Mouse (Mus musculus) regulatory T cell (primary cell): Measurements from ENCODE around the gene 4930522H14Rik.

Experiments used
- in situ Hi-C: fragments of 300-600 bp; cut with MboI, MseI; formaldehyde crosslinking; loops from one replicate; pipeline ENCODE4 v1.15.1; 2025; ENCODE audit warnings: high pct_unique_total_duplicates

The 4930522H14Rik gene

GRCm38 (mm10) chr4:109531111-109531510 is at the start of gene 4930522H14Rik:
Gene 4930522H14Rik, minus strand, starts transcription at chr4:109531297.
- in situ Hi-C loops: no loop called here

- in situ Hi-C loops: no loop called here
Observed at GRCm38 (mm10) chr4:109578356-109578755, 47.3 kb upstream of the 4930522H14Rik start.

DNA sequence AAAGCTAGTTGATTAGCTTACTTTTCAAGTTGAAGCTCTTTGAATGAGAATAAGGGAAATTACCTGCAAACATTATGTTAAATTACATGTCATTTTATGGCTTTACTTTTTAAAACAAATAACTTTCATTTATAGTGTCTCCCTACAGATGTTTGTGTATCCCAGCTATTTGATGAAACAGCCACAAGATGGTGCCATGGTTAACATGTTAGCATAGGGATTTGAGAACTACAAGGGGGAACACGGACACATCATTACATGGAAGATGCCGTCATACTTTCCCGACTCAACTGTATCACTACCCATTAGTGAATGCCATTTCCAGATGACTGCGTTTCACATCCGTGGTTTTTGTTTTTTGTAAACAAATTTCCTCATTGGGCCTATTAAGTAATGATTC is 45.8 kb upstream of the 4930522H14Rik start:
- in situ Hi-C loops: no loop called here

DNA sequence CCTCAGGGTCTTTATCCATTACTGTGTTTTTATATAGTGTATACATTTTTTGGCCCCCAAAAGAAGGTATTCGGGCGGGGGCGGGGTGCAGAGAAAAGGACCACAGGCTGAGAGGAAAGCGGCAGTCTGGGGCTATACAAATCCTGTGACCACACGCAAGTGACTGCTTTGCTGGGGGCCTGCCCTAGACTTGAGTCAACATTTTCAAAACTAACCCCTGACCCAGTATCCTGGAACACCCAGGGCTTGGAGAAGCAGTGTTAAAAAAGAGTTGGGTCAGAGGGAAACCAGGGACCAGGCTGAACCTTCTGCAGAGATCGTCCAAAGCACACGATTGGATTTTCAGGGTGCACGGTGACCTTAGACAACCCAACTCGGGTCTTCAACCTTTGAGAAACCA is 43.7 kb upstream of the 4930522H14Rik start:
- in situ Hi-C loops: loop anchor here (5.0 kb wide), 1 partner anchor 68 kb away; no protein-coding TSS in a partner anchor

DNA sequence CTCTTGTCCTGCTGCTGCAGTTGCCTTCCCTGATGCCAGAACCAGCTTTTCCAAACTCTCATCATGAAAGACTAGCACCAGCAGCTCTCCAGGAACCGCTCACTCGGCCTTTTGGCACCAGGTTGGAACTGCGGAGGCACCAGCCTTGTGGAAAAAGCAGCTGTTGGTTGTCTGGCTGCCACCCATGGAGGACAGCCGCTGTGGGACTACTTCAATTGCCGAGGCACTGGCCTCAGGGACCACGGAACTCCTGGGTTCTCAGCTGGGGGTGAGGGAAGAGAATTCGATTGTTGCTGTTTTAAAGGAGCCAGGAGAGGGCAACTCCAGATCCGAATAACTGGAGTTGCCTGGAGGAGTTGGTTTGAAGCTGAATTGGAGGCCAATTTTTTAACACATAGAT is 43.2 kb upstream of the 4930522H14Rik start:
- in situ Hi-C loops: loop anchor here (5.0 kb wide), 1 partner anchor 67 kb away; no protein-coding TSS in a partner anchor

DNA sequence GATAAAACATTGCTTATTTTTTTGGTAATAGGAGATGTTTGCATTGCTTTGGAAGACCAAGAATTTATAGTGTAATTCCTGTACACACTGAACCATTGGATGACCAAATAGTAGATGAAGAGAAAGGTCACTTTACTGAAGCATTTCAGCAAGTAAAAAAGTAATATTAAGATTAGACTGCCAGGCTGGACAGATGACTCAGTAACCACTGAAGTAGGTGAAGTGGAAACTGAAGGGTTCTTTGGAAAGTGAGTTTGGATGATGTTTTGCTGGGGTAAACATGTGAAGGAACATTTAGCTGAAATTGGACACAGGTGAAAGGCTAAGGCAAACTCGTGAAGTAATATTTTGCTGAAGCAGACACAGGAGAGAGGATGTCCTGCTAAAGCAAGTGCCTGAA is 41.5 kb upstream of the 4930522H14Rik start:
- in situ Hi-C loops: loop anchor here (5.0 kb wide), 1 partner anchor 65 kb away; no protein-coding TSS in a partner anchor

DNA sequence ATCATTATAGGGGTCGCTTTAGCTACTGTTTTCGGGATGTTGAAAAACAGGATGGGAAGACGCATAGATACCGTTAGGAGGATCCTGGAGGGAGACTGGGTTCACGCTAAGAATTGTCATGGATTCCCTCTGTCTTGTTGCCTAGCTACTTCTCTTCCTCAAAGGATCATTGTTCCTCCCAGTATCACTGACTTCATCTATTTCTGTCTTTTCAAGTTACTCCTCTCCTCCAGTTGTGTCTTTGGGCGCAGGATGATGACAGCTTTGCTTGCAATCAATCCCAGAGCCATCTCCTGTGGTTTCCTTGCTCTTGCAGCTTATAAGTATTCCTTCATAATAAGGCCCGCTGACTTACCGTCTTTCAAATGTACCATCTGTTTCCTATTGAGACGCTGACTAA is 38.3 kb upstream of the 4930522H14Rik start:
- in situ Hi-C loops: no loop called here

DNA sequence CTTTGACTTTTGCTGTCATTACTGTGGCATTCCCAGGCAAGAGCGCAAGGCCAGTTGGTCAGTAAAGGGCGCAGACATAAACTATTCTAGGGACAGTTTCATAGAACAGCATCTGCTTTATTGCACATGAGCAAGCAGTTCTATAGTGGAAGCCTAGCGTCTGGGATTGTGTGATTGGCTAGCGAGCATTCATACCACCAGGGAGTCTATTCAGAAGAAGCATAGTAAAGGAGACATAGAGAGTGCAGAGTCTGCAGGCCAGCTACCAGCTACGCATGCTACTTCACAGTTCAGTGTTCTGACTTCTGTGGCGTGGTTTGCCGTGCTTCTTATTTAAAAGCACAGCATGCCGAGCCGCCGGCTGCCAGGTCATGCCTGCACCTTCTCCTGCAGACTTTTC is 37.9 kb upstream of the 4930522H14Rik start:
- in situ Hi-C loops: no loop called here

GRCm38 (mm10) chr4:109564711-109565110 is 33.6 kb upstream of the 4930522H14Rik start:
- in situ Hi-C loops: no loop called here

GRCm38 (mm10) chr4:109550338-109551150 is 19.4 kb upstream of the 4930522H14Rik start:
- in situ Hi-C loops: no loop called here

DNA sequence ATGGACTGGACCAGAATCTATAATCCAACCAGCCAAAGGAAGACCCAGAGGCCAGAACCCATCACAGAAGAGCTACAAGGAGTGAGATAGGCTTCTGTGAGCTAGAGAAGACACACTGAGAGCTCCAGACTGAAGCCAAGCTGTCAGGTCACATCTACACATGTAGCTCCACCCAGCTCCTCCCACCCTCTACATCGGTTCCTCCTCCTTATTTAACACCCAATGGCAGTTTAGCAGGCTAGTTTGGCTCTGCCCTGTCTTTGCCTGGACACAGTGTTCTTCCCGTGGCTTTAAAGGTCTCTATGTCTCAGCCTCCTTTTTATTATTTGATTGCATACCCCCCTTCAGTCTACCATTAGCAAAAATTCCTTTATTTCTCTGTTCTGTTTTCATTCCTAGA is 16.2 kb upstream of the 4930522H14Rik start:
- in situ Hi-C loops: no loop called here

DNA sequence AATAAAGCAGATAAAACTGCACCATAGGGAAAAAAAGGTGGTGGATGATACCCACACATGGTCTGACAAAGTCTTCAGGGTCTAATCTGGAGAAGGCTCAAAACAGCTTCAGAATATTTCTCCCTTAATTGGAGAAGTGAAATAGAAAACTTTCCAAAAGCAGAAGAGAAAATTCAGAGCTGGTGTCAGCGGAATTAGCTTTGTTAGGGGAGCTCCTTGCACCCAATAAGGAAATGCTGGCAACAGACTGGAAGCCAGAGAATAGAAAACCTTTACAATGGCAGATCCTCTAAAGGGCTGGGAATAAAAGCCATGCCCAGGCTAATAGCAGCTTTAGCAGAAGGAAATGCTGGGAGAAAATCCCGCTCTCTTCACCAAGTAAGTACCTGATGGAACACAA is 15.4 kb upstream of the 4930522H14Rik start:
- in situ Hi-C loops: no loop called here

DNA sequence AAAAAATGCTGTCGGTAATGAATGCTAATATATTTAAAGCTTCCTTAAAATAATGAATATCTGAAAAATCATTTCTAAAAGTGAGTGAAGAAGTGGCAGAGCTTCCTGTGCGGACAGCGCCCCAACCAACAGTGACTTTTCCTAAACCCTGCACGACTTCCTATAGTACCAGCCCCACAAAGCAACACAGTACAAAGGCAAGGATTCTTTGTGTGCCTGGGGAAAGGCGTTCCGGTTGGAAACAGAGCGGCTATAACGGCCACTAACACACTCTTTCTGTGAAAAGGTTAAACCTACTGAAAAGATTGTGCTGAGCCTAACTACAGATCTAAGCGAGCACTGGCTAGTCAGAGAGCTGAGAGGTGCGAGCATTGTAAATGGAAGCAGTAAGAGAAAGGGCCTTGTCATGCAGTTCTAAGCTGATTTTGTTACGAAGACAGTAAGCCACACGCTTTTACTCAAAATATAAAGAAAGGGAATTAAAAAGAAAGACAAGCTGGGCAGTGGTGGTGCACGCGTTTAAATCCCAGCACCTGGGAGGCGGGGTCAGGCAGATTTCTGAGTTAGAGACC is 766 bp downstream of the 4930522H14Rik start:
- in situ Hi-C loops: no loop called here

DNA sequence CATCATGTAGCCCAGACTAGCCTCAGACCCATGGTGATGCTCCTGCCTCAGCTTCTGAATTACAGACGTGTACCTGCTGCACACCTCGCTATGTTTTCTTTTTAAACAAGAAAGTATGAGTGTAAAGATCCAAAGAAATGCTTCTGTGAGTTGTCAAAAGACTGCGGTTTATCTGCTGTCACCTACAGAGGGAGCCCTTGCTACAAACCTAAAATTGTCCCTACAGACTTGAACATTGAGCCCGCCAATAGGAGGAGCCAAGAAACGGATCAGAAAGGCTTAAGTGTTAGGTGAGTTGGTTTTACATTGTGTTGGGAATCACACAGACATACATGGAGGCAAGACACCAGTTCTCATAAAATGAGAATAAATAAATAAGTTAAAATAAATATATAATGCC is 26.2 kb downstream of the 4930522H14Rik start:
- in situ Hi-C loops: loop anchor here (5.0 to 10.0 kb wide), 2 partner anchors 67 to 220 kb away; no protein-coding TSS in a partner anchor

GRCm38 (mm10) chr4:109498476-109498875 is 32.6 kb downstream of the 4930522H14Rik start:
- in situ Hi-C loops: no loop called here

DNA sequence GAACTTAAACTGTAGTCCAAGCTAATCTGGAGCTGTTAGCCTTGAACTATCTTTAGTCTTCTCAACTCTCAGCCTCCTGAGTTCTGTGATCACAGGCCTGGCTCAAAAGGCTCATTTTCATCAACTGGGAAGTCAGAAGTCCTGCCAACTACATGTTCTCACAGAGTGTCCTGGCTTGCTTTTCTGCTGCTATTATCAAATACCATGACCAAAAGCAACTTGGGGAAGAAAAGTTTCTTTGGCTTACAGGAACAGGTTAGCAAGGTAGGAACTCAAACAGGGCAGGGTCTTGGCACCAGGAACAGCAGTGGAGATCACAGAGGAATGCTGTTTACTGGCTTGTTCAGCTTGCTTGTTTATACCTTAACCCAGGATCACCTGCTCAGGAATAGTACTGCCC is 37.5 kb downstream of the 4930522H14Rik start:
- in situ Hi-C loops: no loop called here

DNA sequence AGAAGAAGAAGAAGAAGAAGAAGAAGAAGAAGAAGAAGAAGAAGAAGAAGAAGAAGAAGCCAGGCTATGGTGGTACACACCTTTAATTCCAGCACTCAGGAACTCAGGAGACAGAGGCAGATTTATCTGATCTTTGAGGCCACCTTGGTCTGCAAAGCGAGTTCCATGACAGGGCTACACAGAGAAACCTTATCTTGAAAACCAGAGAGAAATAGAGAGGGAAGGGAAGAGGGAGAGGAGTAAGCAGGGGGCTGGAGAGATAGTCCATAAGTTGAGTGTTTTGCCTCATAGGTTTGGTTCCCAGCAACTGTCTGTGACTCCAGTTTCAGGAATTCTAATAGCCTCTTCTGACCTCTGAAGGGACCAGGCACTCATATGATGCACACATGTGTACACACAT is 42.3 kb downstream of the 4930522H14Rik start:
- in situ Hi-C loops: no loop called here

DNA sequence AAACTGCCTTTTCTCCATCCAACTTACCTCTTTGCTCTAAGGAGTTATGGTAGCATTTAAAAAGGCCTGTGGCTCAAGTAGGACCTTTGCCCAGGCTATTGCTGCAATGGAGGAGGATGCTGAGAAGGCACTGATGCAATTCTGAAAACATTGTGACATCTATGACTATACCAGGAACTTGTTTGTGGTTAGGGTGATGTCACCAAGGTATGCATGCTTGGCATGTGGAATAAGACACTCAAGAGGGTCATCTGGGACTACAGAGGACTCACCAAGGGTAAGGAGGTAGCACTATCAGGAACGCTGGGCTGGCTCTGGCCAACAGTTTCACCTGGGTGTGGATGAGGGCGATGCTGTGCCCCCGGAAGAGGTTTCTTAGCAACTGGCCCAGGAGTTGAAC is 46.5 kb downstream of the 4930522H14Rik start, which contains the start of gene Rnf11:
Gene Rnf11, minus strand, starts transcription at position 108 of the 400 bp plus-strand sequence.
- in situ Hi-C loops: no loop called here

GRCm38 (mm10) chr4:109482701-109483100 is 48.4 kb downstream of the 4930522H14Rik start:
- in situ Hi-C loops: no loop called here

GRCm38 (mm10) chr4:109481424-109481823 is 49.7 kb downstream of the 4930522H14Rik start:
- in situ Hi-C loops: no loop called here

DNA sequence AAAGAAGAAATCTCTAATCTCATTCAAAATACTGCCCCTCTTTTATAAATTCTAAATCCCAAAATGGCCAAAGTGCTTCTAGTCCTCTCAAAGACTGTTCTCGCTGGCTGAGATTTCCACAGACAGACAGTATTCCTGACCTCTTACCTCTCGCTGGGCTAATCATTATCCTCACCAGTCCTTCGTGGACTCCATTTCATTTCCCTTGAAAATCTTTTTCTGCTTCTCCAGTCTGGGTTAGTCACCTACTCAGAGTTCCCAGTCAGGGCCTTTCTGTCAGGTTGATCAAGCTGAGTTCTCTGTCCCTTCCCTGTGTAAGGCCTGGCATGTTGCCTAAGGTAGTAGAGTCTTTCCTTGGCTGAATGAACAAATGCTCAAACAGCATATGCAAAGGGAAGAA is 53.6 kb downstream of the 4930522H14Rik start:
- in situ Hi-C loops: no loop called here

DNA sequence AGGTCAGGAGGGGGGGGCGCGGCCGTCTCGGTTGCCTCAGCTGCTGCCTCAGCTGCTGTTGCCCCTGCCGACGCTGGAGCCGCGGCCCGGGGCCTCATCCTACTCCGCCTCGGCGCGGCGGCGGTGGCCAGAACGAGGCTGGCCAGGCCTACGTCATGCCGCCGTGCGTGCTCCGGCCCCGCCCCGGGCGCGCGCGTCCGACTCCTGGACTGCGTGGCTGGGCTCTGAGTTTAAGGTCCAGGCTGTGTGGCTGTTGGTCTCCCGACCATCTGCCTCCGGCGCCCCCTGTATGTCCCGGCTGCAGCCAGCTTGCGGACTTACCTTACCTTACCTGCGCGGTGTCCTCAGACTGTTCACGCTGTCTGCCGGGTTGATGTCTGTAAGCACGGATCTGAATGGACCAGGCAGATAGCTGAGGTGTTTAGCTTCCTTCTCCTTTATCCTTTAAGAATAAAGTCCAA is 54.5 kb downstream of the 4930522H14Rik start:
- in situ Hi-C loops: no loop called here
